Mouse (Mus musculus) brain, embryonic 14.5 days (tissue): Measurements from ENCODE around the gene Ypel4.

Experiments
- CTCF ChIP-seq: fragments of 200-500 bp; IDR thresholded peaks from 2 replicates; pipeline ENCODE4 v1.5.1; 2012; ENCODE audit warnings: inconsistent platforms, mild to moderate bottlenecking, moderate library complexity, borderline replicate concordance; ENCODE audit not compliant: insufficient read depth, insufficient read length; ENCODE audit errors: extremely low read depth
- POLR2A ChIP-seq: fragments of 200-500 bp; IDR thresholded peaks from 2 replicates; pipeline ENCODE4 v1.6.1; 2012; ENCODE audit warnings: mild to moderate bottlenecking, inconsistent platforms, borderline replicate concordance; ENCODE audit not compliant: poor library complexity, insufficient read depth, insufficient read length, severe bottlenecking; ENCODE audit errors: extremely low read depth

DNA sequence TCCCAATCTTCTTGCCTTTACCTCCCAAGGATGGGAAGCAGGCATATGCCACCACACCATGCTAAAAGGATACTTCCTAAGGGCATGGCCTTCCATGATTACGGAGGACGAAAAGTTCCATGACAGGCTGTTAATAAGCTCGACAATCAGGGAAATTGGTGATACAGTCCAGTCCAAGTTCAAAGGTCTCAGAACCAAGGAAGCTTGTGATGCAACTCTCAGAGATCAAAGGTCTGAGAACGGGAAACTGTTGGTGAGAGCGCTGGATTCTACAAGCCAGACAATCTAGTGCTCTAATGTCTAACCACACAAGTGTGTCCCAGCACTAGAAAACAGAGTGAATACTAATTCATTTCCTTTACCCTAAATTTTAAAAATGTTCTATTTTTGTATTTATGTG is 22.4 kb downstream of the Ypel4 start:
- no peak for TF ChIP-seq CTCF
- TF ChIP-seq POLR2A: no peak
